Mouse (Mus musculus): Measurements from ENCODE around the gene Cemip2. TPM values are rescaled to one million over a fixed set of nuclear protein-coding genes. Genes with fewer than 3 reads are reported as not detected.

Gene Cemip2
- 7.7 and 9.3 TPM in 2 replicates for polyA plus RNA-seq (2012; rRNA removed; ENCODE audit: low replicate concordance)

GRCm38 (mm10) chr19:21778147-21778917 lies at the start of gene Cemip2:
TSS of gene Cemip2 (plus strand) at chr19:21778342.

Other genes starting within 250 kb of the Cemip2 start
- gene 1110059E24Rik, start 125.4 kb upstream of the Cemip2 start, polyA plus RNA-seq (2012; rRNA removed; ENCODE audit: low replicate concordance): 2.0 and 6.9 TPM in 2 replicates
- gene Abhd17b, start 125.2 kb upstream of the Cemip2 start, polyA plus RNA-seq (2012; rRNA removed; ENCODE audit: low replicate concordance): 8.7 and 13.9 TPM in 2 replicates

Measured in mammary gland, adult 2 months (tissue).